Comparison of ENCODE assay signal across 1 mouse cellular context in the genomic region with DNA sequence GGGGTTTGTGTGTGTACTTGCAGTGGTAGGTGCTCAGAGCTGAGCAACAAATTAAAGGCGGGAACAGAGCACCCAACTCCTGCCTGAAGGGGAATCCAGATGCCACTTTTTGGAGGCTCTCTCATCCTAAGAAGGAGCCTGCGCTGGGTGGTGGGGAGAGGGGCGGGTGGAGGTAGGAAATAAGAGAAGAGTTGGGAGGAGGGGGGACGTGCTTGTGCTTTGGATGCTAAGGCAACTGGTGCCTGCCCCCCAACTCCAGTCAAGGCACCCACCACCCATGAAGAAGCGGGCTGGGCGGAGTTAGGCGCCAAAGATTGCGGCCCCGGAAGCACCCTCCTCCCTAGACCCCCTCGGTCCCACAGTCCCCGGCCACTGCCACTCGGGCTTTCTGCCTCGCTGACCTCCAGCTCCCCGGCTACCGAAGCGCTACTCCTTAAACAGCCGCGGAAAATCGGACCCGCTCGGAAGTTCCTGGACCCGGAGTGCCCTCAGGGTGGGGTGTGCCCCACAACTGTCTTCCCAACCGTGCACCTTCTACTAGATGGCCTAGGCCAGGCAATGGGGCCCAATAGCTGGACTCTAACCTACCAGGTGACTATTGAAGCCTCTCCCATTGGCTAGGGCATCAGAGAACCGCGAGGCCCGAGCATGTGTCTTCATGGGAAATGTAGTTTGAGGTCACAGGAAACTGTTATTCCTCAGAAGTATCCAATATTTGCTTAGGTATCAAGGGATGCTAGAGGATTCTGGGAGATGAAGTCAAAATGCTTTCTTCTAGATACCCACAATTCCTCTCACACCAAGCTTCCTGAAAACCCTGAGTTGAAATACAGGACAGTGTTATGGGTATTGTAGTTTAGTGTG.
A peak's percentile ranks its signal among the peaks of the same experiment; 100 is the strongest.
TF ChIP-seq lines count a peak whose summit lies in the region.

A gene (minus strand): TSS at position 560 of the 864 bp plus-strand sequence.

TF ChIP-seq in CH12.LX, 34 proteins besides CTCF, POLR2A, EP300 and RAD21 (continued from another document):
- no peak for TF ChIP-seq MAZ (IDR thresholded peaks at IDR 0.05; ENCODE audit: low read depth, low read length)
- peak; percentile 75; the same call in 1 of the 2 replicates for TF ChIP-seq MAX (IDR thresholded peaks at IDR 0.05; ENCODE audit: low read length)
- no peak for TF ChIP-seq PAX5 (IDR thresholded peaks at IDR 0.05; ENCODE audit: low read length)
- TF ChIP-seq E2F4 (IDR thresholded peaks at IDR 0.05; ENCODE audit: insufficient replicate concordance, low read depth, low read length) = peak; percentile 34; the same call in 1 of the 2 replicates
- peak; percentile 83 for TF ChIP-seq USF1 (IDR thresholded peaks at IDR 0.05; ENCODE audit: low read depth, low read length)
- no peak for TF ChIP-seq MAFK (IDR thresholded peaks at IDR 0.05; ENCODE audit: insufficient replicate concordance, low read length)
- peak; percentile 68 for TF ChIP-seq USF2 (conservative IDR thresholded peaks at IDR 0.05; ENCODE audit: low read depth, low read length)
- no peak; the same call in 1 of the 2 replicates for TF ChIP-seq GABPA (IDR thresholded peaks at IDR 0.05; ENCODE audit: insufficient replicate concordance, low read depth, low read length)
- no peak for TF ChIP-seq ZNF384 (IDR thresholded peaks at IDR 0.05; ENCODE audit: low read depth, low read length)
- peak; percentile 24; the same call in 1 of the 2 replicates for TF ChIP-seq TCF12 (IDR thresholded peaks at IDR 0.05; ENCODE audit: low read depth, low read length)
- no peak for TF ChIP-seq CHD1 (IDR thresholded peaks at IDR 0.05; ENCODE audit: low read depth, low read length)
- TF ChIP-seq MEF2A (IDR thresholded peaks at IDR 0.05; ENCODE audit: borderline replicate concordance, low read depth, low read length) = no peak
- peak; percentile 77 for TF ChIP-seq CHD2 (IDR thresholded peaks at IDR 0.05; ENCODE audit: low read length)
- TF ChIP-seq TBP (conservative IDR thresholded peaks at IDR 0.05; ENCODE audit: low read depth, low read length) = 0 out of 2 replicates have a peak, but pooled peaks have one; percentile 48
- no peak for TF ChIP-seq IRF4 (IDR thresholded peaks at IDR 0.05; ENCODE audit: low read depth, low read length)
- no peak for TF ChIP-seq ZKSCAN1 (IDR thresholded peaks at IDR 0.05; ENCODE audit: borderline replicate concordance, low read depth, low read length)
- TF ChIP-seq ETS1 (conservative IDR thresholded peaks at IDR 0.05; ENCODE audit: low read depth, low read length) = no peak
- TF ChIP-seq UBTF (IDR thresholded peaks at IDR 0.05; ENCODE audit: low read depth, low read length) = no peak
- no peak for TF ChIP-seq RCOR1 (conservative IDR thresholded peaks at IDR 0.05; ENCODE audit: low read depth, low read length)
- TF ChIP-seq NELFE (IDR thresholded peaks at IDR 0.05; ENCODE audit: low read depth, low read length) = peak; percentile 87
- no peak for TF ChIP-seq ZC3H11A (IDR thresholded peaks at IDR 0.05; ENCODE audit: low read depth, low read length)
TF ChIP-seq in CH12.LX: peak in this region for 12.
